Mouse (Mus musculus) midbrain, embryonic 12.5 days (tissue): ENCODE measurements around the gene Cntfr. TPM values are rescaled to one million over a fixed set of nuclear protein-coding genes. Genes with fewer than 3 reads are reported as not detected.
"Not testable (repeated sequence)": the region's sequence is repeated elsewhere in the genome, so short reads cannot be mapped to it uniquely, and the experiment has no call there.

Experiments
- ATAC-seq: fragments of 200-750 bp; cut with Nextera tagmentation; 2 replicates; pipeline ENCODE4 v1.8.0; 2017; ENCODE audit warnings: low read depth, moderate TSS enrichment, moderate library complexity; ENCODE audit not compliant: low FRiP score
- H3K27ac ChIP-seq: fragments of 300-500 bp; sonication (generic); replicated peaks from 2 replicates; pipeline ENCODE4 v1.5.1; 2016; ENCODE audit warnings: mild to moderate bottlenecking
- H3K27me3 ChIP-seq: fragments of 300-500 bp; sonication (generic); 2 replicates; pipeline ENCODE4 v1.6.1; 2016; ENCODE audit warnings: mild to moderate bottlenecking
- H3K36me3 ChIP-seq: fragments of 300-500 bp; sonication (generic); 2 replicates; pipeline ENCODE4 v1.6.1; 2016
- H3K4me1 ChIP-seq: fragments of 300-500 bp; sonication (generic); 2 replicates; pipeline ENCODE4 v1.6.1; 2016
- H3K4me2 ChIP-seq: fragments of 300-500 bp; sonication (generic); replicated peaks from 2 replicates; pipeline ENCODE4 v1.6.1; 2016; ENCODE audit warnings: mild to moderate bottlenecking, moderate library complexity
- H3K4me3 ChIP-seq: fragments of 300-500 bp; sonication (generic); 2 replicates; pipeline ENCODE4 v1.5.1; 2016; ENCODE audit warnings: mild to moderate bottlenecking
- H3K9ac ChIP-seq: fragments of 300-500 bp; sonication (generic); replicated peaks from 2 replicates; pipeline ENCODE4 v1.6.1; 2016; ENCODE audit warnings: mild to moderate bottlenecking, moderate library complexity
- H3K9me3 ChIP-seq: fragments of 300-500 bp; sonication (generic); 2 replicates; pipeline ENCODE4 v1.6.1; 2016; ENCODE audit warnings: mild to moderate bottlenecking
- WGBS: fragments of 180-500 bp; shearing (Covaris S2); methylation state at CpG from one replicate; pipeline ENCODE4 v1.1.7; 2016; 5-methylcytosine and 5-hydroxymethylcytosine counted together
- polyA plus RNA-seq: library from polyadenylated mRNA; unstranded; fragments of >200 nt; fragmentation: Nextera tagmentation; extraction: Ambion mirVana; gene quantifications from 2 replicates; pipeline ENCODE4 v1.2.1, GENCODE M21; 2016

The Cntfr gene
- 35.0 and 43.5 TPM in 2 replicates for polyA plus RNA-seq

- not testable (repeated sequence) for H3K27ac ChIP-seq, H3K4me3 ChIP-seq
- WGBS, result 15% methylated on average over 31 of the region's 40 CpGs
Observed at GRCm38 (mm10) chr4:41696930-41697841, at the start of gene Cntfr. TSS of gene Cntfr (minus strand) at chr4:41697089.

GRCm38 (mm10) chr4:41745021-41745420 is 48.1 kb upstream of the Cntfr start:
- no peaks in the 10 kb centered on the region for H3K36me3 ChIP-seq
- ATAC-seq, result no peak
- H3K4me1 ChIP-seq, result peaks cover 9% of the 10 kb centered on the region
- WGBS, result 61% methylated on average over 1 of the region's 1 CpGs
- no peaks in the 10 kb centered on the region; the same call in 1 of the 2 replicates for H3K27me3 ChIP-seq
- no peak overlapping the region for H3K27ac ChIP-seq
- no peak overlapping the region for H3K4me3 ChIP-seq
- H3K9me3 ChIP-seq, result peaks cover 18% of the 10 kb centered on the region; the same call in 1 of the 2 replicates
- H3K4me2 ChIP-seq, result no peak overlapping the region
- no peak overlapping the region for H3K9ac ChIP-seq

More at GRCm38 (mm10) chr4:41696930-41697841, at the start of gene Cntfr:
- H3K9ac ChIP-seq, H3K27me3 ChIP-seq, ATAC-seq, H3K36me3 ChIP-seq, H3K9me3 ChIP-seq, H3K4me1 ChIP-seq: not testable (repeated sequence)
- peak within 1 kb of the TSS; percentile 43; the same call in 1 of the 2 replicates for H3K4me2 ChIP-seq

GRCm38 (mm10) chr4:41744131-41744530 is 47.2 kb upstream of the Cntfr start:
- 70% methylated on average over 2 of the region's 2 CpGs for WGBS
- H3K4me1 ChIP-seq, result peaks cover 16% of the 10 kb centered on the region
- no peak overlapping the region for H3K27ac ChIP-seq

GRCm38 (mm10) chr4:41741158-41741560 is 44.3 kb upstream of the Cntfr start:
- H3K4me1 ChIP-seq, result peaks cover 16% of the 10 kb centered on the region
- ATAC-seq, result peak; percentile 97
- under 1% methylated on average over 27 of the region's 27 CpGs for WGBS

More at GRCm38 (mm10) chr4:41744131-41744530, 47.2 kb upstream of the Cntfr start:
- peaks cover 18% of the 10 kb centered on the region; the same call in 1 of the 2 replicates for H3K9me3 ChIP-seq
- no peak for ATAC-seq
- no peak overlapping the region for H3K4me2 ChIP-seq
- H3K27me3 ChIP-seq, result no peaks in the 10 kb centered on the region; the same call in 1 of the 2 replicates
- no peak overlapping the region for H3K4me3 ChIP-seq
- peaks cover 4% of the 10 kb centered on the region for H3K36me3 ChIP-seq
- H3K9ac ChIP-seq, result no peak overlapping the region

GRCm38 (mm10) chr4:41740380-41741157 is 43.7 kb upstream of the Cntfr start:
- Histone ChIP-seq H3K4me2 (peak overlapping the region; percentile 96), H3K9me3 (0 out of 2 replicates have a peak, but pooled peaks cover 3% of the 10 kb centered on the region), H3K4me3 (peak overlapping the region; percentile 76), H3K27ac (peak overlapping the region; percentile 69), H3K9ac (peak overlapping the region; percentile 81), H3K4me1 (peaks cover 16% of the 10 kb centered on the region), H3K36me3 (peaks cover 15% of the 10 kb centered on the region), H3K27me3 (no peaks in the 10 kb centered on the region)
- peak; percentile 86 for ATAC-seq
- 1% methylated on average over 48 of the region's 48 CpGs for WGBS

More at GRCm38 (mm10) chr4:41741158-41741560, 44.3 kb upstream of the Cntfr start:
- Histone ChIP-seq H3K27me3 (no peaks in the 10 kb centered on the region), H3K9ac (peak overlapping the region; percentile 81), H3K27ac (peak overlapping the region; percentile 69), H3K9me3 (peaks cover 9% of the 10 kb centered on the region; the same call in 1 of the 2 replicates), H3K4me2 (peak overlapping the region; percentile 96), H3K4me3 (peak overlapping the region; percentile 76), H3K36me3 (peaks cover 15% of the 10 kb centered on the region)

GRCm38 (mm10) chr4:41739260-41739659 is 42.4 kb upstream of the Cntfr start:
- Histone ChIP-seq H3K4me3 (no peak overlapping the region), H3K9me3 (no peaks in the 10 kb centered on the region), H3K27ac (no peak overlapping the region), H3K4me1 (peaks cover 16% of the 10 kb centered on the region), H3K27me3 (0 out of 2 replicates have a peak, but pooled peaks cover 5% of the 10 kb centered on the region), H3K4me2 (0 out of 2 replicates have a peak overlapping the region, but pooled peaks have one; percentile 96), H3K9ac (no peak overlapping the region), H3K36me3 (peaks cover 15% of the 10 kb centered on the region)
- no peak for ATAC-seq
- 91% methylated on average over 13 of the region's 13 CpGs for WGBS

- no peak overlapping the region for H3K9ac ChIP-seq
- H3K4me3 ChIP-seq, result no peak overlapping the region
- peaks cover 11% of the 10 kb centered on the region for H3K27me3 ChIP-seq
- WGBS, result 63% methylated on average over 1 of the region's 1 CpGs
- no peaks in the 10 kb centered on the region for H3K9me3 ChIP-seq
- H3K4me1 ChIP-seq, result peaks cover 16% of the 10 kb centered on the region
- H3K27ac ChIP-seq, result no peak overlapping the region
- ATAC-seq, result no peak
- H3K4me2 ChIP-seq, result no peak overlapping the region
- H3K36me3 ChIP-seq, result peaks cover 15% of the 10 kb centered on the region
Observed at GRCm38 (mm10) chr4:41738256-41738603, 41.3 kb upstream of the Cntfr start.

- ATAC-seq, result no peak; the same call in 1 of the 2 replicates
- peaks cover 15% of the 10 kb centered on the region for H3K36me3 ChIP-seq
- H3K4me3 ChIP-seq, result no peak overlapping the region
- no peak overlapping the region for H3K27ac ChIP-seq
- H3K9me3 ChIP-seq, result no peaks in the 10 kb centered on the region
- 50% methylated on average over 8 of the region's 8 CpGs for WGBS
- no peak overlapping the region for H3K9ac ChIP-seq
- peaks cover 16% of the 10 kb centered on the region for H3K4me1 ChIP-seq
- H3K4me2 ChIP-seq, result no peak overlapping the region
- peaks cover 16% of the 10 kb centered on the region for H3K27me3 ChIP-seq
Observed at GRCm38 (mm10) chr4:41737602-41738255, 40.8 kb upstream of the Cntfr start.

GRCm38 (mm10) chr4:41731052-41731765 is 34.3 kb upstream of the Cntfr start, which contains the start of gene Arid3c:
TSS of gene Arid3c (minus strand) at chr4:41731142.
- Histone ChIP-seq H3K4me2 (peak within 1 kb of the TSS; percentile 56), H3K9me3 (no peaks in the 10 kb centered on the region), H3K4me1 (peaks cover 21% of the 10 kb centered on the region), H3K36me3 (no peaks in the 10 kb centered on the region), H3K9ac (peak within 1 kb of the TSS; percentile 47), H3K4me3 (peak within 1 kb of the TSS; percentile 37), H3K27me3 (peaks cover 77% of the 10 kb centered on the region), H3K27ac (no peak within 1 kb of the TSS)
- 2% methylated on average over 50 of the region's 50 CpGs for WGBS
- ATAC-seq, result peak; percentile 34; the same call in 1 of the 2 replicates

- no peaks in the 10 kb centered on the region for H3K36me3 ChIP-seq
- WGBS, result 14% methylated on average over 20 of the region's 20 CpGs
- no peaks in the 10 kb centered on the region for H3K9me3 ChIP-seq
- 0 out of 2 replicates have a peak overlapping the region, but pooled peaks have one; percentile 24 for H3K9ac ChIP-seq
- ATAC-seq, result no peak
- 0 out of 2 replicates have a peak overlapping the region, but pooled peaks have one; percentile 5 for H3K4me3 ChIP-seq
- H3K4me2 ChIP-seq, result peak overlapping the region; percentile 23
- H3K4me1 ChIP-seq, result peaks cover 40% of the 10 kb centered on the region
- peaks cover 81% of the 10 kb centered on the region for H3K27me3 ChIP-seq
- H3K27ac ChIP-seq, result no peak overlapping the region
Observed at GRCm38 (mm10) chr4:41726826-41727621, 30.1 kb upstream of the Cntfr start.
